Mouse (Mus musculus) spleen, embryonic (tissue): ENCODE results near the gene Ciao1.
"Not testable (repeated sequence)": the region's sequence is repeated elsewhere in the genome, so short reads cannot be mapped to it uniquely, and the experiment has no call there.

Experiments used
- CTCF ChIA-PET: fragments of 350-600 bp; sonication (Branson Sonifier 250); formaldehyde crosslinking; loops from one replicate; lab custom pipeline; 2022; lab: Charles Lee

The Ciao1 gene

DNA sequence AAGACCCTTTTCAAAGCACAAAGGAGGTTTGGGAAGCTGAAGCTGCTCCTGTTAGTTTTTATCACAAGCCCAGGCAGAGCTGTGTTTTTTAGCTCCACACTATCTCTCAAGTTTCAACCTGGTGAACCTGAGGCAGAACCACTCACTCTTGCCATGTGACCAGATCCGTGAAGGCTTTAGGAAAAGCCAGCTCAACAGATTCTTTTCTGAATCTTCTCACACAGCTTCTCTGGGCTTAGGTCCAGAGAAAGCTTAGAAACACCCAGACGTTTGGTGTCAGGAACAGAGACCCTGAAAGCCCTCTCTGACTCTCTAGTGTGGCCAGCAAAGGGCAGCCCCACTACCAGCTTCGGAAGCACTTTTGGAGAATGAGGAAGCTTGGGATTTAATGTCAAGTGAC is 3.8 kb upstream of the Ciao1 start:
- CTCF ChIA-PET: interaction anchor here (0.6 kb wide), 1 partner anchor 57 kb away, joined by 3 read pairs; no protein-coding TSS in a partner anchor

DNA sequence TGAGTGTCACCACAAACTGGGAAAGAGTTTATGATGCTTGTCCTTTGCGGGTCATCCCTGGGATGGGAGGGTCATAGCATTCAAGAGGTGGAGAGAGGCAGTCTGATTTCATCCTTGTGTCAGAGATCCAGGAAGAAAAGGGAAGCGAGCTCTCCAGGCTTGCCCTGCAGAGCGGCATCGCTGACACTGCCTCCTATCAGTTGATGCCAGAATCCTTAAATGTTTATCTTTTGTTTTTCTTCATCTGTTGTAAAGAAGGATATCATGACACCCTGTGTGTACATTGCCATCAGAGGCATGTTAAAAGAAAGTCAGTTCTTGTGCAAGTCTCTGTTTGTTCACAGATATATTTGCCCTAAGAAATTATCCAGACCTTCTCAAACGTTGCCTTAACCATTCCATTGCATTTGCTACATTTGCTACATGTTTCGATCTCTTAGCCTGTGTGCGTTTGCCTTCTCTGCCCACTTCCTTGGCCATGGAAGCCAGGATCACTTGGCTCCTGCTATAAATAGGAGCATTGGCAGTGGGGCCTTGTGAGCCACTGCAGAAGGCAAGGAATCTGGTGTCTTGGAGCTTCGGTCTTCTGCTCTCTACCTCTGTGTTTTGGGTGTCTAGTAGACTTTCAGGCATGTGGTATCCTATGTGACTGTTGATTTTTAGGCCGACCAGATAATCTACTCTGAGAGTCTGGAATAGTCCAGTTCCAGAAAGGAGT is 2.8 kb upstream of the Ciao1 start:
- CTCF ChIA-PET: interaction anchor here (0.7 kb wide), 1 partner anchor 30 kb away, joined by 3 read pairs; no protein-coding TSS in a partner anchor

DNA sequence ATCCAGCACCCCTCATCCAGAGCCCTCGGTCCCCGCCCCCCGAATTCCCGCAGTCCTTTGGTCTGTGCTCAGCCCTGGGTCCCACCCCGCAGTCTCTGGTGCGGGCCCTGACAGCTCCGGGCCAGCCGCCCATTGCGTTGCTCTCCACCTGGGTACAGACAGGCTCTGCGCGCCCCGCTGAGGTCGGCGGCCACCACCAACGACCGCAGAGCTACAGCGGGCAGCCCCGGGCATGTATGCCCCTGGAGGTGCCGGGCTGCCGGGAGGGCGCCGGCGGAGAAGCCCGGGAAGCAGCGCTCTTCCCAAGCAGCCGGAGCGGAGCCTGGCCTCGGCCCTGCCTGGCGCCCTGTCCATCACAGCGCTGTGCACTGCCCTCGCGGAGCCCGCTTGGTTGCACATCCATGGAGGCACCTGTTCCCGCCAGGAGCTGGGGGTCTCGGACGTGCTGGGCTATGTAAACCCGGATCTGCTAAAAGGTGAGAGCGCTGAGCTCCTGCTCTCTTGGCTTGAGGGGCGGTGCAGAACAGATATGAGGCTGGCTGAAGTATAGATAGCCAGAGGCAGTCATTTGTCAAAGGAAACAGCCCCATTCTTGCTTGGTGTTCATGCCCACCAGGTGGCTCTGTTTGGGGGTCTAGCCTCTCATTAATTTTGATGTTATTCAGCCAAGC is 853 bp upstream of the Ciao1 start:
- CTCF ChIA-PET: interaction anchor here (0.6 to 1.1 kb wide), 2 partner anchors 11 to 92 kb away, joined by 3 read pairs; no protein-coding TSS in a partner anchor

DNA sequence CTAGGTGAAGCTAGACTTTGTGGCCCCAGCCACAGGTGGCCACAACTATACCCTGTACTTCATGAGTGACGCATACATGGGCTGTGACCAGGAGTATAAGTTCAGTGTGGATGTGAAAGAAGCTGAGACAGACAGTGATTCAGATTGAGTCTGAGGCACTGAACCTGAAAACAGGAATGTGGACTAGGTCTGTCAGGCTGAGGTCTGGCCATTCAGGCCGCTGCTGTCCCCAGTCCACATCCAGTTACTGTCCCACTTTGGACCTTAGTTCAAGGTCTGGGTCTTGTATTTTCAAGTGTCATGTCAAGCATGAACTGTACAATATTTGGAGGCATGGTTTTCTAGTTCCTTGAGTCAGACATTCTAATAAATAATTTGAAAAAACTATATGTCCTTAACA is 7.6 kb downstream of the Ciao1 start:
- CTCF ChIA-PET: no interaction called here

DNA sequence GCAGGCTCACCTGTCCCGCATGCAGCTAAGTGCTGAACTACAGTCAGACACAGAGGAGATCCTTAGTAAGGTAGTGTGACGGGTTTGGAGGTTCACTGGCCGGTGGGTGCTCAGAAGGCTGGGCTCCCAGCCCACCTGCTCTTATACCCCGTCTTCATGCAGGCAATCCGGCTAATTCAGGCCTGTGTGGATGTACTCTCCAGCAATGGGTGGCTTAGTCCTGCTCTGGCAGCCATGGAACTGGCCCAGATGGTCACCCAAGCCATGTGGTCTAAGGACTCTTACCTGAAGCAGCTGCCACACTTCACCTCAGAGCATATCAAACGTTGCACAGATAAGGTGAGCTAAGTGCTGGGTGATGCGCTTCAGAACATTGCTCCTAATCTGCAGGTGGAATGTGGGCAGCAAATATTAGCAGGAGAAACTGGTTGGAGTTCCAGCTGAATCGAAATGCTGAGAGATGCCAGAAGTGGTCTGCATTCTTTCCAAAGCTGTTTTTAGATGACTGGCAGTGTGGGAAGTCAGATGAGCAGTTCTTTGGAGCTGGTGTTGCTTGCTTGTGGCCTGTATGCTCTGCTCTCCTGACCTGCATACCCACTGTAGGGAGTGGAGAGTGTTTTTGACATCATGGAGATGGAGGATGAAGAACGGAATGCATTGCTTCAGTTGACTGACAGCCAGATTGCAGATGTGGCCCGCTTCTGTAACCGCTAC is 9.6 kb downstream of the Ciao1 start:
- CTCF ChIA-PET: no interaction called here

DNA sequence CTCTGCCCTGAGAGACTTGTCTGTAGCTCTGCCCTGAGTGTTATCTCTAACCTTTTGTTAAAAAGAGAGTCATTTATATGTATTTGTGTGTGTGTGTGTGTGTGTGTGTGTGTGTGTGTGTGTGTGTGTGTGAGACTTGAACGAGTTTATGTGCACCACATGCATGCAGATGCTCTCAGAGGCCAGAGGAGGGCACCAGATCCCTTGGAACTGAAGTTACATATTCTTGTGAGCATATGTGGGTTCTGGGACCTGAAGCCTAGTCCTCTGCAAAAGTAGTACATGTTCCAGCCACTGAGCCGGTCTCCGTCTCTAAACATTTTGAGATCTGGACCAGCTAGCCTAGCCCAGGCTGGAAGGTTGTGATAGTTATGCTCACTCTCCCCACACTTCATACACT is 22.4 kb downstream of the Ciao1 start:
- CTCF ChIA-PET: no interaction called here

DNA sequence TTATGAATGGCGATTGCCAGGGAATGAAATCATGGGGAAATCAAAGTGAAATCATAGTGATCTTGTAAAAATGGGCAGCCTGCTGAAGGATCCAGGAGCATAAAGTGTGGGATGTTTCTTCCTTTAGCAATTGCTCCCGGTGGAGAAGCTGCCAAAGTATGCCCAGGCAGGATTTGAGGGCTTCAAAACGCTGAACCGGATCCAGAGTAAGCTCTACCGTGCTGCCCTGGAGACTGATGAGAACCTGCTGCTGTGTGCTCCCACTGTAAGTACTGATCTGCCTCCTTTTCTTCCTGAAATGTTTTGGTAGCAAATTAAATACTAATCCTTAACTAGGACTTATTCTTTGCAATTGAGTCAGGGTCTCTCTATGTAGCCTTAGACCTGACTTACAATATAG is 29.9 kb downstream of the Ciao1 start:
- CTCF ChIA-PET: no interaction called here

DNA sequence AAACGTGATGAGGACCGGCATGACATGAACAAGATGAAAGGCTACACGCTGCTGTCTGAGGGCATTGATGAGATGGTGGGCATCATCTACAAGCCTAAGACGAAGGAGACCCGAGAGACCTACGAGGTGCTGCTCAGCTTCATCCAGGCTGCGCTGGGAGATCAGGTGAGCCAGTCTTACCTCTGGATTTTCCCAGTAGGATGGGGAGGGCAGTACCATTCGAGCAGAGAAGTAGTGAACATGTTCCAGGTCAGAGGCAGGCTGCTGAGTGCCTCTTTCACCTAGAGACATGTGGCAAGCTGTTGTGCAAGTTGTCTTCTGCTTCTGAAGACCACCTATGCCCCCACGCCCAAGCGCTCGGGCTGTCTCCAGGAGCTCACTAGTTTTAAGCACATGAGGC is 36.9 kb downstream of the Ciao1 start:
- CTCF ChIA-PET: no interaction called here

DNA sequence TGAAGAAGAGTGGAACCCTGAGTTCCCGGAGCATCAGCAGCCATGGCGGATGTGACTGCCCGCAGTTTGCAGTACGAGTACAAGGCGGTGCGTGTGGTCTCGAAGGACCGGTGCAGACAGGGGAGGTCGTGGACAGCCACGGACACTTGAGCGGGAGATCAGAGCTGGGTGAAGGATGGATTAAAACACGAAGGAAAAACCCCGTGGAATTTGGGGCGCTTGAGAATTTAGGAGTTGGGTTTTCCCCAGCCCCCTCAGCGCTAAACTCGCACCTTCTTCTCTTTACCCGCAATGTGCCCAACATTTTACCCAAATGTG is 39.2 kb downstream of the Ciao1 start:
- CTCF ChIA-PET: no interaction called here

DNA sequence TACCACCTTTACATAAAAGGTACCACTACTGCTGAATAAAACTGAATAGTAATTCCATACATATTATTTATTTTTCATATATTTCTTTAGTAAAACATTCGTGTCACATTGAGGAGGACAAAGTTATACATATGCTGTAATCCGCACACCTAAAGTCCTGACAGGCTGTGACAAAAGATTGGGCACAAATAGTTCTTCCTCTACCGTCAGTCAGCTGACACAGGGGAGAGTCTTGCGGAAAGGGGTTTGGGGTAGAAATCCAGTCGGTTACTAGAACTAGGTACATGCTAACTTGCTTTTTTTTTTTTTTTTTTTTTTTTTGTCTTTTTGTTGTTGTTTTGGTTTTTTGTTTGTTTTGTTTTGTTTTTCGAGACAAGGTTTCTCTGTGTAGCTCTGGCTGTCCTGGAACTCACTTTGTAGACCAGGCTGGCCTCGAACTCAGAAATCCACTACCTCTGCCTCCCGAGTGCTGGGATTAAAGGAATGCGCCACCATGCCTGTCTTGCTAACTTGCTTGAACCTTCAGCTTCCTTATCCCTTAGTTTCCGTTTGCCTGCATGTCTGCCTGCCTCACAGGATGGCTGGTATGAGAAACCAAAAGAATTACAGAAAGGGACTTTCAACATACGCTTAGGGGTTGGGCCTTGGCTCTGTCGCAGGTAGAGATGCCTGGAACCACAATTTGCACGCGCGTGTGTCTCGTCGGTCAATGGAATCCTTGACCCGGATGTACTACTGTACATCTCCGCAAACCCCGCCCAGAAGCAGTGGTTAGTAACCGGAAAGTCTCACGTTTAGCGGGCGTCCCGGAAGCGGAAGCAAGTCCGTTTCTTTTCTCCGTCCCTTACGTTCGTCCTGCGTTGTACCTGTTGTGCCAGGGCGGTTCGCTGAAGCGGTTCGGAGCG is 39.8 kb downstream of the Ciao1 start, which contains the start of the genes 1810024B03Rik and Snrnp200:
Gene 1810024B03Rik (minus strand): TSS at position 734 of the 905 bp plus-strand sequence.
Gene Snrnp200 (plus strand): TSS at position 840 of the 905 bp plus-strand sequence.
- CTCF ChIA-PET: no interaction called here

DNA sequence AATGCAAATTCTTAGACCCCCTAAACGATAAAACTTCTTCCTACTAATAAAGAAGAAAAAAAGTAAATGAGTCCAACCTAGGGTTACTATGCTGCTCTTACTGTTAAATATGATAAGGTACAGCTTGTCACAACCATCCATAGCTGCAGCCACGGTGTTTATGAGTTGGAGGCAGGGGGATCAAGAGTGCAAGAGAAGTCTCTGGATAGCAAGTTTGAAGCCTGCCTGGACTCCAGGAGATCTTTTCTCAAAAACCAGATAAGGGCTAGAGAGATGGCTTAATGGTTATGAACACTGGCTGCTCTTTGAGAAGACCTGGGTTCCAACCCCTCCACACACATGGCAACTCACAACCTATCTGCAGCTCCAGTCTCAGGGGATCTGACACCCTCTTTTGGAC is 40.7 kb downstream of the Ciao1 start:
- CTCF ChIA-PET: no interaction called here

DNA sequence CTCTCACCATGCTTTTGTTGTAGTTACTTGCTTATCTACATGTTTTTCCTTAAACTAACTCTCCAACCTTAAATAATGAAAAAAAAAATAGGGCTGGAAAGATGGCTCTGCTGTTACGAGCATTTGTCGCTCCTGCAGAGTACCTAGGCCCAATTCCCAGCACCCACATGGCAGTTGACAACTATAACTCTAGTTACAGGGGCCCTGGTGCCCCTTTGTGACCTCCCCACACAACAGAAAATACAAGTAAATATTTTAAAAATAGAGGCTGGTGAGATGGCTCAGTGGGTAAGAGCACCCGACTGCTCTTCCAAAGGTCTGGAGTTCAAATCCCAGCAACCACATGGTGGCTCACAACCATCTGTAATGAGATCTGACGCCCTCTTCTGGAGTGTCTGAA is 41.7 kb downstream of the Ciao1 start:
- CTCF ChIA-PET: not testable (repeated sequence)

DNA sequence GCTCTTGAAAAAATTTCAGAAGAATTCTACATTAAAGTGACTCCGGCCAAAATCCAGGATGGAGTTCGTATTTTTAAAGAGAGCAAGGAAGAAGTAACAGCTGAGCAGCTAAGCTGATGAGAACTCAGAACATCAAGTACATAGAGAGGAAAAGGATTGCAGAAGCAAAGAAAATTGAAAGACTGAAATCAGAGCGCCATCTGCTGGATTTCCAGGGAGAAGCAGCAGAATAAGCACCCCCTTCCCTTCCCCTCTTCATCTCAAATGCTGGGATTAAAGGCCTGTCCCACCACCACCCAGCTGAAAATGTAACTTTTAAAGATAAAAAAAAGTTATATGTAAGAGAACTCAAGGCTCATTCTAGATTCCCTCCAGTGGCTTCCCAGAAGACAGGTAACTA is 42.7 kb downstream of the Ciao1 start:
- CTCF ChIA-PET: interaction anchor here (1.4 kb wide), 1 partner anchor 39 kb away, joined by 3 read pairs; no protein-coding TSS in a partner anchor
